Mouse (Mus musculus): Measurements from ENCODE around the gene Fmnl2.
A peak's percentile ranks its signal among the peaks of the same experiment; 100 is the strongest.

GRCm38 (mm10) chr2:52943644-52944423 lies 86.2 kb downstream of the Fmnl2 start:
- TF ChIP-seq EP300 (IDR thresholded peaks at IDR 0.05) = peak; percentile 68
- TF ChIP-seq CTCF (IDR thresholded peaks at IDR 0.05) = no peak
